Mouse (Mus musculus) forebrain, embryonic 10.5 days (tissue): Measurements from ENCODE around the gene Ntm. TPM values are rescaled to one million over a fixed set of nuclear protein-coding genes. Genes with fewer than 3 reads are reported as not detected.

ENCODE experiments used
- DNase-seq: peaks from one replicate; pipeline ENCODE4 v3.0.0-alpha.2; 2017; ENCODE audit warnings: low spot score; ENCODE audit errors: extremely low spot score
- H3K27ac ChIP-seq: fragments of 300-500 bp; sonication (generic); 2 replicates; pipeline ENCODE4 v1.5.1; 2016; ENCODE audit warnings: mild to moderate bottlenecking
- H3K27me3 ChIP-seq: fragments of 300-500 bp; sonication (generic); 2 replicates; pipeline ENCODE4 v1.6.1; 2016; ENCODE audit warnings: mild to moderate bottlenecking; ENCODE audit not compliant: poor library complexity, severe bottlenecking
- H3K36me3 ChIP-seq: fragments of 300-500 bp; sonication (generic); replicated peaks from 2 replicates; pipeline ENCODE4 v1.6.1; 2016; ENCODE audit warnings: mild to moderate bottlenecking, moderate library complexity
- H3K4me1 ChIP-seq: fragments of 300-500 bp; sonication (generic); 2 replicates; pipeline ENCODE4 v1.6.1; 2016
- H3K4me3 ChIP-seq: fragments of 300-500 bp; sonication (generic); 2 replicates; pipeline ENCODE4 v1.5.1; 2016; ENCODE audit warnings: mild to moderate bottlenecking, moderate library complexity
- H3K9me3 ChIP-seq: fragments of 300-500 bp; sonication (generic); 2 replicates; pipeline ENCODE4 v1.6.1; 2016; ENCODE audit warnings: mild to moderate bottlenecking, moderate library complexity
- WGBS: fragments of 180-500 bp; shearing (Covaris S2); methylation state at CpG from one replicate; pipeline ENCODE4 v1.1.7; 2016; 5-methylcytosine and 5-hydroxymethylcytosine counted together
- polyA plus RNA-seq: library from polyadenylated mRNA; unstranded; fragments of >200 nt; fragmentation: Nextera tagmentation; extraction: Ambion mirVana; gene quantifications from 2 replicates; pipeline ENCODE4 v1.2.1, GENCODE M21; 2016

Ntm gene
- polyA plus RNA-seq, 1 experiment from 2014 or later = 6.5 TPM

DNA sequence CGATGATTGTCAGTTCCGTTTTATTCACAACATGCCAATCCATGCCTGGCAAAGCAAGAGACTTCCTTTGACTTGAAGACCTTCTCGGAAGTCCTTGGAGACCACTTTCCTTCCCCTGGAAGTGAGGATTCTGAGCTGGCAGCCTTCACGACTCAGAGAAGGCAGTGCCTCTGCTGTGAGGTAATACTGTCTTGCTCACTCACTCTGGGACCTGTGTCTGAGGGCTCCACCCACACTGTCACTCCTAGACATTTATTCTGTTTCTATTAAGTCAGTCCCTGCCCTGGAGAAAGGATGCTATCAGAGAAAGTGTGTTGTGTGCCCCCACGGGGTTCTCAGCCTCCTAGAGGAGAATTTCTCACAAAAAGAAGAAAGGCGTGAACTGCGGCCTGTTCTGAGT is 183.2 kb downstream of the Ntm start:
- no peak for DNase-seq
- Histone ChIP-seq H3K4me1 (peaks cover 10% of the 10 kb centered on the region), H3K9me3 (no peaks in the 10 kb centered on the region), H3K27ac (no peak overlapping the region), H3K4me3 (no peak overlapping the region), H3K36me3 (no peaks in the 10 kb centered on the region), H3K27me3 (peaks cover 14% of the 10 kb centered on the region; the same call in 1 of the 2 replicates)
- WGBS = 86% methylated on average over 7 of the region's 7 CpGs

DNA sequence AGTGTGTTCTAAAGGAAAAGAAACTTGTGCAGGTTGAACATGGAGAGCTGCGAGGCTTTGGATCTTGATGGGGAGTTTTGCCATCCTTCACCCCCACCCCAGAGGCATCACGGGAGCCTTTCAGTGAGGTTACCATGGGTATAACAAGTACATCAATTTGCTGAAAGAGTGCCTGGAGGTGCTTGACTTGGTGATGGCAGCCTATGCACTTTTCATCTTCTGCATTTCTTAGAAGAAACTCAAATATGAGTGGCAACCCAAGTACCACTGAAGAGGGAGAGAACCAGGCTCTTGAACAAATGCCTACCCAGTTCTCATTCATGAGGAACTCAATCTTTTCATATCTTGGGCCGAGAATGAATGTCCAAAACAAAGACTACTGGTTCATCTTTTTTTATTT is 186.0 kb downstream of the Ntm start:
- no peaks in the 10 kb centered on the region for H3K9me3 ChIP-seq
- H3K36me3 ChIP-seq = no peaks in the 10 kb centered on the region
- peaks cover 11% of the 10 kb centered on the region for H3K27me3 ChIP-seq
- H3K27ac ChIP-seq = no peak overlapping the region
- DNase-seq = no peak
- H3K4me1 ChIP-seq = peaks cover 19% of the 10 kb centered on the region
- 90% methylated on average over 3 of the region's 3 CpGs for WGBS
- H3K4me3 ChIP-seq = no peak overlapping the region

- Histone ChIP-seq H3K9me3 (no peaks in the 10 kb centered on the region), H3K27ac (no peak overlapping the region), H3K27me3 (peaks cover 11% of the 10 kb centered on the region), H3K36me3 (no peaks in the 10 kb centered on the region), H3K4me1 (peaks cover 19% of the 10 kb centered on the region), H3K4me3 (no peak overlapping the region)
- 80% methylated on average over 4 of the region's 4 CpGs for WGBS
- no peak for DNase-seq
Measured at GRCm38 (mm10) chr9:29776542-29776941, 186.4 kb downstream of the Ntm start.

GRCm38 (mm10) chr9:29776030-29776429 is 186.9 kb downstream of the Ntm start:
- Histone ChIP-seq H3K36me3 (no peaks in the 10 kb centered on the region), H3K4me1 (peaks cover 22% of the 10 kb centered on the region), H3K9me3 (no peaks in the 10 kb centered on the region), H3K27ac (no peak overlapping the region), H3K4me3 (no peak overlapping the region), H3K27me3 (peaks cover 11% of the 10 kb centered on the region)
- no peak for DNase-seq
- 89% methylated on average over 4 of the region's 4 CpGs for WGBS

DNA sequence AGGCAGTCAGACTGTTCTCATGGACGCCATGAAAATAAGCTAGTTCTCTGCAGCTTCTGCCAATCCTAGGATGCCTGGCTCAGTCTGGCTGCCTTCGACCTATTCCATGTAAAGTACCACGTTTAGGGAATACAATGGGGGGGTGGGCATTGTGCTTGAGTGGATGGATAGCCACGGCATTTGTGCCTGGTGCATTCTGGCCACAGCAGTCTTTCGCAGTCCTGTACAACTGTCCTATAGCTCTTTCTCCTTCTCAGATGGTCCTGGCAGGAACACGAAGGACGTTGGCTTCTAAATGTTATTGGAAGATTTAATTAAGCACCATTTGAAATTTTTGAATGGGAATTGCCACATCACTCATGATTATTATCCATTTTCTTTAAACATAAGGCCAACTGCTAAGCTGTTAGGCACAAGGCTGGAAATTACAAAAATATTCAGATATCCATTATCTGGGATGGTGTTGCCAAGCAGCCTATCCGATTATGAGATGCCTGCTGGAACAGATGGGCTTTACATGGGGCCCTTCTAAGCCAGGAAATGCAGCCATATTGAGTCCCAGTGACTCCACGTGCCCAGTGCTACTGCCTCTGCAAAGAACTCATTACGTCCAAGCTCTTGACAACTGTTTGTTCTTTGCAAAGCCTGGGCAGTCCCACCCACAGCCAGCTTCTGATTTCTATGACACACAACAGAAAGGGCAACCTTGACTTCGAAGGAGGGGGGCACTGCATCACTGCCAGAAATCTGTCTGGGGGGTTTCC is 190.1 kb downstream of the Ntm start:
- peaks cover 3% of the 10 kb centered on the region; the same call in 1 of the 2 replicates for H3K27me3 ChIP-seq
- H3K9me3 ChIP-seq = no peaks in the 10 kb centered on the region
- no peak overlapping the region for H3K4me3 ChIP-seq
- no peaks in the 10 kb centered on the region for H3K36me3 ChIP-seq
- 81% methylated on average over 11 of the region's 11 CpGs for WGBS
- H3K4me1 ChIP-seq = peaks cover 22% of the 10 kb centered on the region
- DNase-seq = no peak
- no peak overlapping the region for H3K27ac ChIP-seq

DNA sequence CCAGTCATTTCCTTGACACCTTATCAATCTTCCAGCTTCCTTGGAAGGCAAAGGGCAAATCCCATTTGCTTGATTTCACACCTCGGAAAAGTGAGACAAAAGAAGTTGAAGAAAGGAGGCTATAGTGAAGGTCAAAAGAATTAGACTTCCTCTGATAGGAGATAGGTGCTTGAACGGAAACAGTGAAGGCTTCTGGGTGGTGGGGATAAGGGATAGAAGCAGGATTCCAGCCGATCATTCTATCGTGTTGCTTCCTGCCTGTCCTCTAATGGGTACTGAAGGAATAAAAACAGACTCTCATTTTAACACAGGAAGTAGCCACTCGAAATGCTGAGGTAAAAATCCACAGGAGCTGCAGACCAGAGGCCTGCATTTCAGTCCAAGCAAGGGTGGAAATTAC is 191.1 kb downstream of the Ntm start:
- Histone ChIP-seq H3K9me3 (no peaks in the 10 kb centered on the region), H3K36me3 (no peaks in the 10 kb centered on the region), H3K27me3 (peaks cover 3% of the 10 kb centered on the region; the same call in 1 of the 2 replicates), H3K4me3 (no peak overlapping the region), H3K4me1 (peaks cover 22% of the 10 kb centered on the region), H3K27ac (no peak overlapping the region)
- no peak for DNase-seq
- WGBS = 60% methylated on average over 5 of the region's 5 CpGs

- Histone ChIP-seq H3K36me3 (no peaks in the 10 kb centered on the region), H3K4me1 (peaks cover 20% of the 10 kb centered on the region), H3K4me3 (no peak overlapping the region), H3K9me3 (no peaks in the 10 kb centered on the region), H3K27me3 (peaks cover 3% of the 10 kb centered on the region; the same call in 1 of the 2 replicates), H3K27ac (no peak overlapping the region)
- no peak for DNase-seq
- WGBS = 91% methylated on average over 23 of the region's 23 CpGs
Measured at GRCm38 (mm10) chr9:29771071-29771785, 191.7 kb downstream of the Ntm start.

- Histone ChIP-seq H3K36me3 (no peaks in the 10 kb centered on the region), H3K4me3 (no peak overlapping the region), H3K27me3 (peaks cover 3% of the 10 kb centered on the region; the same call in 1 of the 2 replicates), H3K9me3 (no peaks in the 10 kb centered on the region), H3K4me1 (peaks cover 15% of the 10 kb centered on the region), H3K27ac (no peak overlapping the region)
- WGBS = 53% methylated on average over 4 of the region's 4 CpGs
- DNase-seq = no peak
Measured at GRCm38 (mm10) chr9:29769361-29769760, 193.6 kb downstream of the Ntm start.

DNA sequence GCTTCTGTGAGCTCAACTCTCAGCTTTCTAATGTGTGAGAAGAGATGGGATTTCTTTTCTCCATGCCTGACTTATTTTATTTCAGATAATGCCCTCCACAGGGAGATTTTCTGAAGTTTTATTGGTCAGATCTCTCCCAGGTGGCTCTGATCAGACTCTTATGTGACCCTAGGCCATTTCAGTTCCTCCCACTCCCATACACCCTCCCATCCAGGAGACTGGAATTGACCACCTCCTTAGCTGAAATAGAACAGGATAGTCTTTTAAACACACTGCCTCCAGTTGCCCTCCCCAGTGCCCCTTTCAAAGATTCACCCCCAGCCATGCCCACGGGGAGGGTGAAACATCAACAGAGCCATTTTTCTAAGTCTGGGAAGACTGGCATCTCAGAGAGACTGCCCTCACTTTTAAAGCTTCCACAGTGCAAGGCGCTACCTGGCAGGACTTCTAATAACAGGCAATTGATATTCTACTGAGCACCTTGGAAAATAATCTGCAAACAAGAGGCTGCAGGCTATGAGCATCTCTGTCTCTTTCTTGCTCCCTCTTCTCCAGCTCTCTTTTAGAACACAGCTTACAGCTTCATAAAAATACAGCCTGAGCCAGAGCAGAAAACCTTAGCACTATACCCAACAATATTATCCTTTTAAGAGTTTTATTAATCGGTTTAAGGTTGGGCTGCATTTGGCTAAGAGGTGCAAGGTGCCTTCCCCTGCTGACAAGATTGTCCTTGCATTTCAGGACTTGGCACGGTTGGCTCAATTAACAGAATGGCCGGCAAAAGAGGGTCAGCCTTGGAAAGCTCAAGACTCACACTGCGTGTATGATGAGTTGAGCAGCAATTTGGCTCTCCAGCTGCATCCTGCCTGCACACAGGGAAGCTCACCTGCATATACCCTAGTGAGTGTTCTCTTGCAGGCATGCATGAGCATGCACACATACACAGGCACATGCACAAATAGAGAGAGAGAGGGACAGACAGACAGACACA is 196.7 kb downstream of the Ntm start:
- WGBS = 84% methylated on average over 6 of the region's 6 CpGs
- no peak overlapping the region for H3K4me3 ChIP-seq
- H3K9me3 ChIP-seq = no peaks in the 10 kb centered on the region
- H3K27me3 ChIP-seq = peaks cover 13% of the 10 kb centered on the region; the same call in 1 of the 2 replicates
- no peak for DNase-seq
- H3K4me1 ChIP-seq = peaks cover 15% of the 10 kb centered on the region
- H3K36me3 ChIP-seq = no peaks in the 10 kb centered on the region
- no peak overlapping the region for H3K27ac ChIP-seq

DNA sequence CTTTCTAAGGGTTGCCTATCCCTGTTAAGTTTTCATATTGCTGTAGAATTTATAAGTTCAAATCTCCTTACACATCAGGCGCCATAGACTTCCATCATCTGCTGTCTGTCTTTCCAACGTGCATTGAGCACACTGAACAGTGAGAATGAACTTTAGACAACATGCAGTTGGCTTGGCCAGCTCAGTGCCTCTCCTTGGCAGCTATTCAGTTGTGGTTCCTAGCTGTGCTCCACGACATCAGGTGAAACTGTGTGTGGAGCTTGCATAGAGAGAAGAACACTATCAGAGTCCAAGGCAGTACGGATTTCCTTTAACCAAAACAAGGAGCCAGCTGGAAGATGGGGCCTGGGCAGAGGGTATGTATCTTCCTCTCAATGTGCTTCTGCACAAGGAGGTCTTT is 199.6 kb downstream of the Ntm start:
- no peak overlapping the region for H3K27ac ChIP-seq
- no peaks in the 10 kb centered on the region for H3K9me3 ChIP-seq
- H3K4me3 ChIP-seq = no peak overlapping the region
- H3K27me3 ChIP-seq = peaks cover 27% of the 10 kb centered on the region; the same call in 1 of the 2 replicates
- no peaks in the 10 kb centered on the region for H3K36me3 ChIP-seq
- peaks cover 14% of the 10 kb centered on the region for H3K4me1 ChIP-seq
- WGBS = 86% methylated on average over 4 of the region's 4 CpGs
- no peak for DNase-seq

DNA sequence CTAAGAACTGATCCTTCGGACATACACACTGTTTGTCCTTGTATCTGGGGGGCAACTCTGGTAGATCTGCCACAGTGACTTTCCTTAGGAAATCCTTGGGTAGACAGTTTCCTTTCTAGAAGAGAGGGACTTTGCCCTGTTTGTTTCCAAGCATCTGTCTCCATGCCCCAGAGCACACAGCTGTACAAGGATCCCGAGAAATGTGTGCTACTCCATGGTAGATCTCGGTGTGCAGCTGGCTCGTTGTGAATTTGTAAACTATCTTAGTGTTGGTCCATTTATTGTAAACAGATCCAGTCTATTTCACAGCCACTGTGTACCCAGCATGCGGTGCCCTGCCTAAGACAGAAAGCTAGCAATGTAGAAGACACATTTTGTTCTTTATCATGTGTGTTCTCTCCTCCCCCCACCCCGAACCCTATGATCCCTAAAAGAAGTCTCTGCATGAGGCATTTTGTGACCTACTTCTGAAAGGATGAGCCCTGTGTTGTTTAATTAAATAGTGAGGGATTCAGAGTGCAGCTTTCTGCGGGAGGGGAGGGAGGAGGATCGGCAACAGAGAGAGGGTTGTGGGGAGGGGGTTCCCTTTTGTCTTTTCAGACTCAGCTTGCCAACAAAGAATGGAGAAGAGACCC is 200.9 kb downstream of the Ntm start:
- Histone ChIP-seq H3K9me3 (no peaks in the 10 kb centered on the region), H3K27me3 (peaks cover 27% of the 10 kb centered on the region; the same call in 1 of the 2 replicates), H3K4me3 (no peak overlapping the region), H3K36me3 (no peaks in the 10 kb centered on the region), H3K4me1 (peaks cover 14% of the 10 kb centered on the region), H3K27ac (peak overlapping the region; percentile 48; the same call in 1 of the 2 replicates)
- no peak for DNase-seq
- WGBS = 36% methylated on average over 8 of the region's 8 CpGs

- peaks cover 11% of the 10 kb centered on the region for H3K4me1 ChIP-seq
- peaks cover 27% of the 10 kb centered on the region; the same call in 1 of the 2 replicates for H3K27me3 ChIP-seq
- no peaks in the 10 kb centered on the region for H3K36me3 ChIP-seq
- no peaks in the 10 kb centered on the region for H3K9me3 ChIP-seq
- no peak overlapping the region for H3K27ac ChIP-seq
- WGBS = 85% methylated on average over 5 of the region's 5 CpGs
- H3K4me3 ChIP-seq = no peak overlapping the region
- DNase-seq = no peak
Measured at GRCm38 (mm10) chr9:29761511-29761910, 201.4 kb downstream of the Ntm start.
